Mouse (Mus musculus): Measurements from ENCODE around the gene Olfr1385. TPM values are rescaled to one million over a fixed set of nuclear protein-coding genes. Genes with fewer than 3 reads are reported as not detected.
"Not testable (repeated sequence)": the region's sequence is repeated elsewhere in the genome, so short reads cannot be mapped to it uniquely, and the experiment has no call there.

The Olfr1385 gene
- total RNA-seq (2022) = under 1 TPM in 1 of 4 experiments, not detected in 3; 0.22 TPM

- not testable (repeated sequence) for DNase-seq
These were observed at the start of gene Olfr1385 for GRCm38 (mm10) chr11:49488770-49489169. Gene Olfr1385, plus strand, starts transcription at chr11:49489070.

- no peak for DNase-seq
These were observed 33.8 kb upstream of the Olfr1385 start, which contains the start of gene Olfr1387 for GRCm38 (mm10) chr11:49455043-49455442. Gene Olfr1387, plus strand, starts transcription at chr11:49455343.

- DNase-seq = not testable (repeated sequence)
These were observed 24.1 kb upstream of the Olfr1385 start, which contains the start of gene Olfr1386 for GRCm38 (mm10) chr11:49464746-49465145. Gene Olfr1386, plus strand, starts transcription at chr11:49465046.

- DNase-seq = no peak
These were observed 2.9 kb upstream of the Olfr1385 start for GRCm38 (mm10) chr11:49485973-49486372.

GRCm38 (mm10) chr11:49518086-49518485, 29.2 kb downstream of the Olfr1385 start:
- DNase-seq = no peak

GRCm38 (mm10) chr11:49519348-49519747, 30.5 kb downstream of the Olfr1385 start, which contains the start of gene Olfr1383:
Gene Olfr1383, plus strand, starts transcription at chr11:49519648.
- no peak for DNase-seq

GRCm38 (mm10) chr11:49527947-49528346, 39.1 kb downstream of the Olfr1385 start, which contains the start of gene Olfr1382:
Gene Olfr1382, plus strand, starts transcription at chr11:49528247.
- DNase-seq = no peak

GRCm38 (mm10) chr11:49532761-49533160, 43.9 kb downstream of the Olfr1385 start:
- DNase-seq = no peak

- DNase-seq = not testable (repeated sequence)
These were observed 47.8 kb downstream of the Olfr1385 start for GRCm38 (mm10) chr11:49536631-49537030.

GRCm38 (mm10) chr11:49543149-49543548, 54.3 kb downstream of the Olfr1385 start, which contains the start of gene Olfr1381:
Gene Olfr1381, plus strand, starts transcription at chr11:49543449.
- DNase-seq = not testable (repeated sequence)

Other genes starting within 250 kb of the Olfr1385 start
- 100 to 1,000 TPM; 114 to 131 (median 124) TPM for gene Mgat1, start 244.9 kb upstream of the Olfr1385 start, total RNA-seq (2022)
- gene Olfr1393, start 210.8 kb upstream of the Olfr1385 start, total RNA-seq (2022) = not detected
- gene Olfr1392, start 203.8 kb upstream of the Olfr1385 start, total RNA-seq (2022) = not detected
- not detected for gene Olfr10, start 184.3 kb upstream of the Olfr1385 start, total RNA-seq (2022)
- not detected for gene Olfr1391, start 166.3 kb upstream of the Olfr1385 start, total RNA-seq (2022)
- not detected for gene Olfr1390, start 153.9 kb upstream of the Olfr1385 start, total RNA-seq (2022)
- gene Olfr1389, start 66.0 kb upstream of the Olfr1385 start, total RNA-seq (2022) = not detected
- under 1 TPM in 3 of 4 experiments, not detected in 1; 0.08 to 0.34 (median 0.17) TPM for gene Olfr1388, start 52.4 kb upstream of the Olfr1385 start, total RNA-seq (2022)
- gene Olfr1387, start 33.7 kb upstream of the Olfr1385 start, total RNA-seq (2022) = not detected
- not detected for gene Olfr1386, start 24.0 kb upstream of the Olfr1385 start, total RNA-seq (2022)
- 1 to 10 TPM in 1 of 4 experiments, under 1 TPM in 1, not detected in 2; 0.32 to 1.2 TPM for gene Olfr1384, start 17.7 kb downstream of the Olfr1385 start, total RNA-seq (2022)
- gene Olfr1383, start 30.6 kb downstream of the Olfr1385 start, total RNA-seq (2022) = 1 to 10 TPM in 3 of 4 experiments, under 1 TPM in 1; 0.81 to 2.8 (median 1.1) TPM
- not detected for gene Olfr1382, start 39.2 kb downstream of the Olfr1385 start, total RNA-seq (2022)
- gene Olfr1381, start 54.4 kb downstream of the Olfr1385 start, total RNA-seq (2022) = not detected
- gene Olfr1380, start 67.8 kb downstream of the Olfr1385 start, total RNA-seq (2022) = not detected
- gene Flt4, start 120.2 kb downstream of the Olfr1385 start, total RNA-seq (2022) = 10 to 100 TPM; 19.3 to 29.5 (median 23.4) TPM
- not detected for gene Scgb3a1, start 174.5 kb downstream of the Olfr1385 start, total RNA-seq (2022)
- 10 to 100 TPM; 44.0 to 63.2 (median 51.9) TPM for gene Cnot6, start 223.7 kb downstream of the Olfr1385 start, total RNA-seq (2022)

Data from adrenal gland, adult 8-10 months (tissue).